Mouse (Mus musculus): ENCODE results near the gene Rpap2. TPM values are rescaled to one million over a fixed set of nuclear protein-coding genes. Genes with fewer than 3 reads are reported as not detected.

The Rpap2 gene
- polyA plus RNA-seq, 1 experiment from 2014 or later, result 12.5 TPM

- Histone ChIP-seq H3K36me3 (ENCODE audit: insufficient read depth, low read length) (no peaks in the 10 kb centered on the region), H3K27me3 (replicated peaks; ENCODE audit: insufficient read depth, low read length) (peaks cover 4% of the 10 kb centered on the region; the same call in 1 of the 2 replicates), H3K4me1 (ENCODE audit: insufficient read depth, low read depth, low read length) (peaks cover 7% of the 10 kb centered on the region; the same call in 1 of the 2 replicates), H3K4me3 (ENCODE audit: low read depth, low read length) (peak overlapping the region; percentile 47), H3K9ac (replicated peaks; ENCODE audit: low read depth) (no peak overlapping the region), H3K4me2 (replicated peaks; ENCODE audit: low read depth, low read length) (peak overlapping the region; percentile 70), H3K9me3 (ENCODE audit: low read length) (no peaks in the 10 kb centered on the region), H3K27ac (ENCODE audit: low read length) (no peak overlapping the region)
- WGBS, result 17% methylated on average over 9 of the region's 9 CpGs
- DNase-seq (ENCODE audit: low spot score), result no peak
- TF ChIP-seq EP300 (IDR thresholded peaks at IDR 0.05) (no peak), CTCF (IDR thresholded peaks at IDR 0.05) (no peak)
- no peak; the same call in 1 of the 2 replicates for ATAC-seq
Observed at GRCm38 (mm10) chr5:107688499-107688866, 91.3 kb downstream of the Rpap2 start.

GRCm38 (mm10) chr5:107695019-107695418 lies 97.8 kb downstream of the Rpap2 start:
- no peak overlapping the region for H3K9ac ChIP-seq (replicated peaks; ENCODE audit: low read depth)
- H3K36me3 ChIP-seq (ENCODE audit: insufficient read depth, low read length), result no peaks in the 10 kb centered on the region
- H3K27ac ChIP-seq (ENCODE audit: low read length), result no peak overlapping the region
- WGBS, result 80% methylated on average over 3 of the region's 3 CpGs
- no peak overlapping the region for H3K4me3 ChIP-seq (ENCODE audit: low read depth, low read length)
- H3K27me3 ChIP-seq (replicated peaks; ENCODE audit: insufficient read depth, low read length), result no peaks in the 10 kb centered on the region
- H3K4me1 ChIP-seq (ENCODE audit: insufficient read depth, low read depth, low read length), result no peaks in the 10 kb centered on the region
- TF ChIP-seq CTCF (IDR thresholded peaks at IDR 0.05), result no peak
- ATAC-seq (no peak), DNase-seq (ENCODE audit: low spot score) (no peak)
- H3K4me2 ChIP-seq (replicated peaks; ENCODE audit: low read depth, low read length), result no peak overlapping the region
- H3K9me3 ChIP-seq (ENCODE audit: low read length), result no peaks in the 10 kb centered on the region

DNA sequence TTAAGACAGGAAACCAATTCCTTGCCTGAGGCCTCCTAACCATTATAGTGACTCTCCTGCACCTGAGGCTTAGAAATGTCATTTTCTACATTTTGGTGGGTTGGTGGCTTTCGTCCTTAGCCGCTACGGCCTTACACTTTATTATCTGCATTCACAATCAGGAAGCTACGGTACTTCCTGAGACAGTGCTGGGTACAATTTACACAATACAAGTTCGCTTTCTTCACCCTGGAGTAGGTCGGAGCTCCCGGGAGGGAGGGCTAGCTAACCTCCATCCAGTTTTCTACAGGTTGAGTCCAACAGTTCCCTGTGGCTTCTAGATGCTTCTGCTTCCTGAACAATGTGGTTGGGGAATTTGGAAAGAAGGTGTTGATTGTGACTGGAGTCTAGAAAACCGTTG lies 101.7 kb downstream of the Rpap2 start:
- Histone ChIP-seq H3K4me3 (ENCODE audit: low read depth, low read length) (no peak overlapping the region), H3K36me3 (ENCODE audit: insufficient read depth, low read length) (no peaks in the 10 kb centered on the region), H3K27me3 (replicated peaks; ENCODE audit: insufficient read depth, low read length) (0 out of 2 replicates have a peak, but pooled peaks cover 3% of the 10 kb centered on the region), H3K9ac (replicated peaks; ENCODE audit: low read depth) (no peak overlapping the region), H3K4me1 (ENCODE audit: insufficient read depth, low read depth, low read length) (no peaks in the 10 kb centered on the region), H3K4me2 (replicated peaks; ENCODE audit: low read depth, low read length) (no peak overlapping the region), H3K27ac (ENCODE audit: low read length) (no peak overlapping the region), H3K9me3 (ENCODE audit: low read length) (no peaks in the 10 kb centered on the region)
- 65% methylated on average over 8 of the region's 8 CpGs for WGBS
- no peak for TF ChIP-seq CTCF (IDR thresholded peaks at IDR 0.05)
- no peak for TF ChIP-seq EP300 (IDR thresholded peaks at IDR 0.05)
- ATAC-seq, result no peak
- no peak for DNase-seq (ENCODE audit: low spot score)

DNA sequence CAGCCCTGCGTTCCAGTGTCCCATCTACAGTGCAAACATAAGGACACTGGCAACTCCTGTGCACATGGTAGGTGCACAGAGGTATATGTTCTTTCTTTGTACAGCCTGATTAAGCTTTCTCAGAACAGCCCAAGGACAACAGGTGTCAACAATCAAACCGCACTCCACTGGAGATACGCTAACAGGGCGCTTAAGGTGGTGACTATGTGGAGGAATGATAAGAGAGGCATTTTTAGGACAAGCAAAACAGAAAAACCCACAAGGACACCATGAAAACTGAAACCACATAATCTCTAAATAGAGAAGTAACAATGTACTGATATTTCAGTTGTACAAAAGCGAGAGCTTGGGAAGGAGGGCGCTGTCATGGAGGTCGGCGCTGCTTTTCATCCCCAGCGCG lies 103.7 kb downstream of the Rpap2 start:
- H3K4me2 ChIP-seq (replicated peaks; ENCODE audit: low read depth, low read length), result no peak overlapping the region
- no peak for ATAC-seq
- 72% methylated on average over 10 of the region's 10 CpGs for WGBS

DNA sequence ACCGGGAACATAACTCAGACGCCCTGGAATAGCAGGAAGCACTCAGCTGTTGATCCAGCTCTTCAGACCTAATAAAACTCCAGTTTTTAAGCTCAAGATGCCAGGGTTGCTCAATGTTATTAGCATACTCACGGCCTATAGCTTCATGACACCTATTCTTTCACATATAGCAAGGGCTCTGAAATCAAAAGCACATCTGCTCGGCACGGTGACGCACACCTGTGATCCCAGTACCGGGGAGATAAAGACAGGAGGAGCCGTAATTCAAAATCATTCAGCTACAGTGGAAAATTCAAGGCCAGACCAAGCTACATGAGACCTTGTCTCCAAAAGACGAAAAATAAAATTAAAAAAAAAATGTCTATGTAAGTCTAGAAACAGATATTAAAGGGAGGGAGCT lies 104.5 kb downstream of the Rpap2 start:
- WGBS, result 75% methylated on average over 9 of the region's 9 CpGs
- no peaks in the 10 kb centered on the region for H3K36me3 ChIP-seq (ENCODE audit: insufficient read depth, low read length)
- ATAC-seq (no peak), DNase-seq (ENCODE audit: low spot score) (no peak)
- H3K27ac ChIP-seq (ENCODE audit: low read length), result no peak overlapping the region
- H3K9me3 ChIP-seq (ENCODE audit: low read length), result no peaks in the 10 kb centered on the region
- H3K9ac ChIP-seq (replicated peaks; ENCODE audit: low read depth), result no peak overlapping the region
- H3K4me3 ChIP-seq (ENCODE audit: low read depth, low read length), result no peak overlapping the region
- H3K27me3 ChIP-seq (replicated peaks; ENCODE audit: insufficient read depth, low read length), result 0 out of 2 replicates have a peak, but pooled peaks cover 3% of the 10 kb centered on the region
- no peaks in the 10 kb centered on the region for H3K4me1 ChIP-seq (ENCODE audit: insufficient read depth, low read depth, low read length)
- no peak for TF ChIP-seq EP300 (IDR thresholded peaks at IDR 0.05)
- no peak for TF ChIP-seq CTCF (IDR thresholded peaks at IDR 0.05)
- H3K4me2 ChIP-seq (replicated peaks; ENCODE audit: low read depth, low read length), result no peak overlapping the region

More for the DNA sequence above, 103.7 kb downstream of the Rpap2 start:
- TF ChIP-seq EP300 (IDR thresholded peaks at IDR 0.05), result no peak
- TF ChIP-seq CTCF (IDR thresholded peaks at IDR 0.05), result no peak
- Histone ChIP-seq H3K36me3 (ENCODE audit: insufficient read depth, low read length) (no peaks in the 10 kb centered on the region), H3K4me3 (ENCODE audit: low read depth, low read length) (no peak overlapping the region), H3K9me3 (ENCODE audit: low read length) (no peaks in the 10 kb centered on the region), H3K9ac (replicated peaks; ENCODE audit: low read depth) (no peak overlapping the region), H3K27me3 (replicated peaks; ENCODE audit: insufficient read depth, low read length) (0 out of 2 replicates have a peak, but pooled peaks cover 3% of the 10 kb centered on the region), H3K27ac (ENCODE audit: low read length) (no peak overlapping the region), H3K4me1 (ENCODE audit: insufficient read depth, low read depth, low read length) (no peaks in the 10 kb centered on the region)
- DNase-seq (ENCODE audit: low spot score), result no peak

GRCm38 (mm10) chr5:107703207-107703763 lies 106.1 kb downstream of the Rpap2 start:
- Histone ChIP-seq H3K9ac (replicated peaks; ENCODE audit: low read depth) (no peak overlapping the region), H3K4me2 (replicated peaks; ENCODE audit: low read depth, low read length) (no peak overlapping the region), H3K9me3 (ENCODE audit: low read length) (no peaks in the 10 kb centered on the region), H3K4me1 (ENCODE audit: insufficient read depth, low read depth, low read length) (no peaks in the 10 kb centered on the region), H3K27me3 (replicated peaks; ENCODE audit: insufficient read depth, low read length) (0 out of 2 replicates have a peak, but pooled peaks cover 3% of the 10 kb centered on the region), H3K27ac (ENCODE audit: low read length) (no peak overlapping the region), H3K4me3 (ENCODE audit: low read depth, low read length) (no peak overlapping the region), H3K36me3 (ENCODE audit: insufficient read depth, low read length) (no peaks in the 10 kb centered on the region)
- TF ChIP-seq EP300 (IDR thresholded peaks at IDR 0.05) (no peak), CTCF (IDR thresholded peaks at IDR 0.05) (no peak)
- 75% methylated on average over 6 of the region's 6 CpGs for WGBS
- ATAC-seq (no peak), DNase-seq (ENCODE audit: low spot score) (no peak)
